Mouse (Mus musculus): ENCODE data around the gene Rwdd4a.

DNA sequence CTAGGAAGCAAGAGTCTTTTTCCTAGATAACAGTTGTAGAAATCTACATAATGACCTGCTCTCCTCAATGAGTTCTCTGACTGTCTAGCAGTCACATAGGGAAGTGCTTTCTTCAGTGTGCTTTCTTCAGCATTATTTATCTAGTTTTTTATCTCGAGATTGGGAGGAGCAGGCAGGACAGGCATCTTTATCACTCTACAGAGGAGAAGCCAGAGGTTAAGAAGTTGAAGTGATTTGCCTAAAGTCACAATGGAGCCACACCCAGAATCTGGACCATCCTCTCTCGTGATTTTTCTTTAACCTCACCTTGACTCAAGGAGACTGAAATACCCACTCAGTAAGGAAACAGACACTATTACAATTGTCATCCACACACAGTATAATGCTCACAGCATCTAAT lies 31.5 kb upstream of the Rwdd4a start:
- TF ChIP-seq CTCF (IDR thresholded peaks at IDR 0.05; ENCODE audit: extremely low read depth, insufficient read length, insufficient replicate concordance, low read depth, low read length) (no peak), POLR2A (IDR thresholded peaks at IDR 0.05; ENCODE audit: low read depth, low read length) (no peak)

All from small intestine, adult 2 months (tissue).